Mouse (Mus musculus) frontal cortex, adult (tissue): ENCODE measurements at regions not wholly inside any gene's neighbourhood (a gene's known extent, or its start where the extent isn't known, plus 50 kb on each side); places are given as distances from the start of the nearest gene placed in this dataset.

ENCODE experiments used
- ATAC-seq: cut with Nextera tagmentation; 2 replicates; pipeline ENCODE4 v1.9.2; 2017; ENCODE audit warnings: mild to moderate bottlenecking, moderate library complexity, mixed read lengths; ENCODE audit not compliant: low TSS enrichment

- no peak for ATAC-seq
These were observed 59.9 kb upstream of the Cdh11 start for GRCm38 (mm10) chr8:102845362-102845761.

- no peak for ATAC-seq
These were observed 74.6 kb upstream of the Cdh11 start for GRCm38 (mm10) chr8:102860021-102860420.

- ATAC-seq: no peak
These were observed 114.1 kb upstream of the Cdh11 start for GRCm38 (mm10) chr8:102899525-102899924.

GRCm38 (mm10) chr8:102900662-102901061, 115.2 kb upstream of the Cdh11 start:
- ATAC-seq: no peak

- no peak for ATAC-seq
These were observed 122.0 kb upstream of the Cdh11 start for GRCm38 (mm10) chr8:102907444-102907843.

GRCm38 (mm10) chr8:102931342-102931835, 145.9 kb upstream of the Cdh11 start:
- no peak for ATAC-seq

- ATAC-seq: no peak
These were observed 153.3 kb upstream of the Cdh11 start for GRCm38 (mm10) chr8:102938771-102939170.

GRCm38 (mm10) chr8:102945546-102945945, 160.1 kb upstream of the Cdh11 start:
- peak; percentile 79; the same call in 1 of the 2 replicates for ATAC-seq

GRCm38 (mm10) chr8:102978161-102978581, 192.7 kb upstream of the Cdh11 start:
- no peak for ATAC-seq

- ATAC-seq: no peak
These were observed 197.9 kb upstream of the Cdh11 start for GRCm38 (mm10) chr8:102983220-102983909.

- no peak for ATAC-seq
These were observed 198.4 kb upstream of the Cdh11 start for GRCm38 (mm10) chr8:102983910-102984225.

- no peak for ATAC-seq
These were observed 222.0 kb upstream of the Cdh11 start for GRCm38 (mm10) chr8:103007284-103007984.

- ATAC-seq: no peak
These were observed 233.7 kb upstream of the Cdh11 start for GRCm38 (mm10) chr8:103019121-103019520.

GRCm38 (mm10) chr8:103023237-103023636, 237.8 kb upstream of the Cdh11 start:
- no peak for ATAC-seq

- no peak for ATAC-seq
These were observed 246.3 kb upstream of the Cdh11 start for GRCm38 (mm10) chr8:103031708-103032107.

- no peak for ATAC-seq
These were observed 248.5 kb upstream of the Cdh11 start for GRCm38 (mm10) chr8:103033956-103034355.

- no peak for ATAC-seq
These were observed 286.7 kb upstream of the Cdh11 start for GRCm38 (mm10) chr8:103072079-103072635.

- ATAC-seq: no peak
These were observed 287.2 kb upstream of the Cdh11 start for GRCm38 (mm10) chr8:103072646-103073045.

- no peak for ATAC-seq
These were observed 293.1 kb upstream of the Cdh11 start for GRCm38 (mm10) chr8:103078559-103078958.

GRCm38 (mm10) chr8:103086956-103087482, 301.6 kb upstream of the Cdh11 start:
- ATAC-seq: peak; percentile 68

- no peak for ATAC-seq
These were observed 311.2 kb upstream of the Cdh11 start for GRCm38 (mm10) chr8:103096496-103097092.

- no peak for ATAC-seq
These were observed 340.1 kb upstream of the Cdh11 start for GRCm38 (mm10) chr8:103125581-103125980.
